Mouse (Mus musculus) hindlimb bud, embryonic 11.5 days (tissue): ENCODE results near the gene Olfr1242.

Source experiments
- DNase-seq: peaks from one replicate; pipeline ENCODE4 v3.0.0-alpha.2; 2012; ENCODE audit warnings: low read depth, low spot score; ENCODE audit errors: extremely low spot score

The Olfr1242 gene

DNA sequence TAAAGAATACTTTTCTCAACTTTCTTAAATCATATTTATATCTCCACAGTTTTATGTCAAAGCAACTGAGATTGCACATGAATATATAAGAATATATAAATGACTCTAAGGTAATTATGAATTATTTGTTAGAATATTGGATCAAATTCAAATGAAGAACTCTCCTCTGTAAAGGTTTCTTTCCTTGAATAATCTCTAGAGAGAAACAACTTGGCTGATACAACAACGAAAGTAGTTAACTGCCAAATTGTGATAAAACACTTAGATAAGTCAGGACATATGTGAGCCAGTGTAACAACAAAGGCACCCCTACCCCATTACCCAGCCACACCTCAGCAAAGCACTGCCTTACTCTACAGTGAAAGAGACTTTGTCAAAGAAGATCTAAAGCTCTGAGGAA, at the start of gene Olfr1242:
Olfr1242 (minus strand) TSS at position 101 of the 400 bp plus-strand sequence.
- no peak for DNase-seq

DNA sequence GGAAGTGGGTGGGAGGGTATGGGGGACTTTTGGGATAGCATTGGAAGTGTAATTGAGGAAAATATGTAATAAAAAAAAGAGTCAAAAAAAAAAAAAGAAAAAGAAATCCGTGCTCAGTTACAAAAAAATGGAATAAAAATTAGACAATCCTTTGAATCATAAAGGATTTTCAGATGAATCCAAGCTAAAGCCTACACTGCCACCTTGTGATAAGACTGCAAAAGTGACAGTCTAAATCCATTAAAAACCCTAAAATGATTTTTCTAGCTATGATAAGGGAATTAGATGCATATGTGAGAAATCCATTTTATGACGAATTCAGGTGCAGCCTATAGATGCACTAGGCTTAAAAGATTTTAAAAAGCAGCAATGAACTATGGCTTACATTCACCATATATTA, 46.4 kb upstream of the Olfr1242 start:
- DNase-seq, result peak; percentile 0

DNA sequence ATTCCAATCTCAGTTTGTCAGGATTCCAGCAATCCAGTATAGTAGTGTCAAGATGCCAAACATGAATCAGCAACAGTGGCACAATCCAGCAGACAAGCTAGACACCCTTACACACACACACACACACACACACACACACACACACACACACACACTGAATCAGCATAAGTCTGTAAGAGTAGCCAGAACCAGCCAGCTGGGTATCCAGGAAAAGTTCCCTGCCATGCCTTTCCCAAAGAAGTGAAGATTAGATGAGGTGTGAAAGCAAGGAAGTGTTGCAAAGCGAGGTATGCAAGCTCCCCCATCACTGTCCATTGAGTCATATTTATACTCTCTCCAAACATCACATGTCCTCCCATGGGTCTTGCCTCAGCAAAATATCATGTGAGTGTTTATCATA, 41.8 kb upstream of the Olfr1242 start:
- no peak for DNase-seq

DNA sequence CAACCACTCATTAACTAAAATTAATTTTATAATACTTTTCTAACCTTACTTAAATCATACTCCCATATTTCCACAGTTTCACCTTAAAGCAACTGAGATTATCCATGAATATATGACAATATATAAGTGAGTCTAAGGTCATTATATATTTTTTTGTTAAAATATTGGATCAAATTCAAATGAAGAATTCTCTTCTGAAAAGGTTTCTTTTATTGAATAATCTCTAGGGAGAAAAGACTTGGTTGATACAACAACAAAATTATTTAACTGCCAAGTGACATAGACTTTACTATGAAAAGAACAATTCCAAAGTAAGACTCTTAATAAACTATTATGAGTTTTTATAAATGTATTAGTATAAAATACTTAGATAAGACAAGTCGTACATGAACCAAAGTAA, 33.3 kb upstream of the Olfr1242 start, which contains the start of gene Olfr1243:
Olfr1243 (minus strand) TSS at position 101 of the 400 bp plus-strand sequence.
- no peak for DNase-seq

DNA sequence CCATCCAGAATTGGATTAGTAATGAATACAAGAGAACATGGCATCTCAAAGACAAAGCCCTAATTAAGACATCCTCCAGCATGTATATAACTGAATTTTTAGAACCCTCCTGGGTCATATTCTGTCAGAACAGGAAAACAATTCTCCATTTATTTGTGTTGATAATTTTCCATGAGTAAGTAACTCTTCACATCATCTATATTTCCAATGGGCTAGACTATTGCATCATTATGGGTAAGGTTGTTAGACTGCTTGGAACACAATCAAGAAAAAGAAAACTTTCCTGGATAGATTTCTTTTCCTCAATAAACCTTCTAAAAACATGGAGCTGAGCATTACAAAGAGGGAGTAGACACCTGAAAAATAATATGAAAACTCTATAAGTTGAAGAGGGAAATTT, 11.1 kb downstream of the Olfr1242 start, which contains the start of gene Olfr1241:
Olfr1241 (minus strand) TSS at position 101 of the 400 bp plus-strand sequence.
- no peak for DNase-seq

DNA sequence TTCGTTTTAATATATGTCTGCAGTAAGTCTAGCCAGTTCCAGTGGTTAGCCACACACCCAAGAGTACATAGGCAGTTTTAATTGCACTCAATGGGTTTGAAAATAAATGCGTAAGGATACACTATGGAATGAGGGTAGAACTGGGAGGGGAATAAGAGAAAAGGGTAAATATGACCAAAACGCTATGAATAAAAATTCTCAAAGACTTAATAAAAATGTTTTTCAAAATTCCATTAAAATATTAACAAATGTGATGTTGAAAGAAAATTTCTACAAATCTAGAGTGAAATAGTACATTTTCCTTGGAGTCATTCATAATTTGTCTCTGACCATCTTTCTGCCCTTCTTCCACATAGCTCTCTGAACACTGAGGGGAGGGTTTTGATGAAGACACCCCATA, 55.2 kb downstream of the Olfr1242 start, which contains the start of gene Olfr1240:
Olfr1240 (minus strand) TSS at position 101 of the 400 bp plus-strand sequence.
- DNase-seq, result no peak
